Mouse (Mus musculus) stomach, embryonic 15.5 days (tissue): ENCODE data around the gene Nrn1l. TPM values are rescaled to one million over a fixed set of nuclear protein-coding genes. Genes with fewer than 3 reads are reported as not detected.
A peak's percentile ranks its signal among the peaks of the same experiment; 100 is the strongest.

Experiments used
- ATAC-seq: fragments of 200-750 bp; cut with Nextera tagmentation; 2 replicates; pipeline ENCODE4 v1.8.0; 2017; ENCODE audit warnings: low read depth, moderate number of reproducible peaks, moderate TSS enrichment; ENCODE audit not compliant: insufficient read depth, low FRiP score
- H3K27ac ChIP-seq: fragments of 300-500 bp; sonication (generic); 2 replicates; pipeline ENCODE4 v1.5.1; 2015; ENCODE audit warnings: mild to moderate bottlenecking, inconsistent platforms
- H3K27me3 ChIP-seq: fragments of 300-500 bp; sonication (generic); replicated peaks from 2 replicates; pipeline ENCODE4 v1.6.1; 2015; ENCODE audit warnings: inconsistent platforms
- H3K36me3 ChIP-seq: fragments of 300-500 bp; sonication (generic); 2 replicates; pipeline ENCODE4 v1.6.1; 2015; ENCODE audit warnings: inconsistent platforms
- H3K4me1 ChIP-seq: fragments of 300-500 bp; sonication (generic); 2 replicates; pipeline ENCODE4 v1.6.1; 2015; ENCODE audit warnings: inconsistent platforms
- H3K4me2 ChIP-seq: fragments of 300-500 bp; sonication (generic); 2 replicates; pipeline ENCODE4 v1.6.1; 2015; ENCODE audit warnings: mild to moderate bottlenecking, inconsistent platforms
- H3K4me3 ChIP-seq: fragments of 300-500 bp; sonication (generic); replicated peaks from 2 replicates; pipeline ENCODE4 v1.5.1; 2015; ENCODE audit warnings: inconsistent platforms
- H3K9ac ChIP-seq: fragments of 300-500 bp; sonication (generic); 2 replicates; pipeline ENCODE4 v1.6.1; 2015; ENCODE audit warnings: inconsistent platforms
- H3K9me3 ChIP-seq: fragments of 300-500 bp; sonication (generic); 2 replicates; pipeline ENCODE4 v1.6.1; 2016; ENCODE audit warnings: inconsistent platforms
- WGBS: fragments of 180-500 bp; shearing (Covaris S2); methylation state at CpG from one replicate; pipeline ENCODE4 v1.1.7; 2015; 5-methylcytosine and 5-hydroxymethylcytosine counted together
- polyA plus RNA-seq: library from polyadenylated mRNA; unstranded; fragments of >200 nt; fragmentation: Nextera tagmentation; extraction: Ambion mirVana; gene quantifications from 2 replicates; pipeline ENCODE4 v1.2.1, GENCODE M21; 2015

The Nrn1l gene
- polyA plus RNA-seq, 1 experiment from 2014 or later, result 0.63 TPM

- Histone ChIP-seq H3K4me3 (no peak overlapping the region), H3K36me3 (0 out of 2 replicates have a peak, but pooled peaks cover 3% of the 10 kb centered on the region), H3K4me1 (peaks cover 12% of the 10 kb centered on the region), H3K27ac (no peak overlapping the region), H3K9me3 (no peaks in the 10 kb centered on the region), H3K4me2 (no peak overlapping the region), H3K9ac (no peak overlapping the region), H3K27me3 (no peaks in the 10 kb centered on the region)
- ATAC-seq, result no peak
- WGBS, result 78% methylated on average over 9 of the region's 9 CpGs
Measured at GRCm38 (mm10) chr8:105897801-105898480, 4.6 kb downstream of the Nrn1l start.

GRCm38 (mm10) chr8:105900180-105900940 is 7.0 kb downstream of the Nrn1l start, which contains the start of gene Pskh1:
Gene Pskh1 (plus strand): TSS chr8:105900441.
- no peaks in the 10 kb centered on the region for H3K27me3 ChIP-seq
- peaks cover 9% of the 10 kb centered on the region for H3K4me1 ChIP-seq
- peak within 1 kb of the TSS; percentile 82 for H3K4me2 ChIP-seq
- under 1% methylated on average over 67 of the region's 68 CpGs for WGBS
- H3K27ac ChIP-seq, result peak within 1 kb of the TSS; percentile 92
- H3K4me3 ChIP-seq, result peak within 1 kb of the TSS; percentile 99
- no peaks in the 10 kb centered on the region for H3K9me3 ChIP-seq
- H3K9ac ChIP-seq, result peak within 1 kb of the TSS; percentile 99
- H3K36me3 ChIP-seq, result no peaks in the 10 kb centered on the region
- peak; percentile 96 for ATAC-seq

GRCm38 (mm10) chr8:105900941-105901616 is 7.7 kb downstream of the Nrn1l start:
- H3K9me3 ChIP-seq, result no peaks in the 10 kb centered on the region
- 29% methylated on average over 16 of the region's 16 CpGs for WGBS
- H3K9ac ChIP-seq, result peak overlapping the region; percentile 99
- peak overlapping the region; percentile 92 for H3K27ac ChIP-seq
- peak overlapping the region; percentile 82 for H3K4me2 ChIP-seq
- H3K36me3 ChIP-seq, result no peaks in the 10 kb centered on the region
- H3K4me1 ChIP-seq, result peaks cover 9% of the 10 kb centered on the region
- H3K4me3 ChIP-seq, result peak overlapping the region; percentile 99
- no peaks in the 10 kb centered on the region for H3K27me3 ChIP-seq
- no peak for ATAC-seq

GRCm38 (mm10) chr8:105919390-105919789 is 26.0 kb downstream of the Nrn1l start:
- ATAC-seq, result no peak
- Histone ChIP-seq H3K4me3 (no peak overlapping the region), H3K27me3 (no peaks in the 10 kb centered on the region), H3K27ac (no peak overlapping the region), H3K4me2 (no peak overlapping the region), H3K36me3 (no peaks in the 10 kb centered on the region; the same call in none of the 2 replicates), H3K4me1 (no peaks in the 10 kb centered on the region), H3K9me3 (no peaks in the 10 kb centered on the region), H3K9ac (no peak overlapping the region)
- 79% methylated on average over 3 of the region's 3 CpGs for WGBS

- Histone ChIP-seq H3K9ac (no peak overlapping the region), H3K4me1 (no peaks in the 10 kb centered on the region), H3K27me3 (no peaks in the 10 kb centered on the region), H3K36me3 (peaks cover 9% of the 10 kb centered on the region), H3K4me3 (no peak overlapping the region), H3K9me3 (no peaks in the 10 kb centered on the region), H3K4me2 (no peak overlapping the region), H3K27ac (no peak overlapping the region)
- WGBS, result 61% methylated on average over 3 of the region's 3 CpGs
- ATAC-seq, result no peak
Measured at GRCm38 (mm10) chr8:105925123-105925522, 31.8 kb downstream of the Nrn1l start.

GRCm38 (mm10) chr8:105930602-105931001 is 37.2 kb downstream of the Nrn1l start:
- no peaks in the 10 kb centered on the region for H3K9me3 ChIP-seq
- H3K27ac ChIP-seq, result no peak overlapping the region
- H3K9ac ChIP-seq, result no peak overlapping the region
- peaks cover 13% of the 10 kb centered on the region; the same call in 1 of the 2 replicates for H3K36me3 ChIP-seq
- 0 out of 2 replicates have a peak, but pooled peaks have one; percentile 19 for ATAC-seq
- no peaks in the 10 kb centered on the region for H3K27me3 ChIP-seq
- no peak overlapping the region for H3K4me3 ChIP-seq
- WGBS, result 21% methylated on average over 8 of the region's 8 CpGs
- no peak overlapping the region for H3K4me2 ChIP-seq
- peaks cover under 1% of the 10 kb centered on the region; the same call in 1 of the 2 replicates for H3K4me1 ChIP-seq

- WGBS, result 92% methylated on average over 3 of the region's 3 CpGs
- Histone ChIP-seq H3K4me1 (peaks cover 4% of the 10 kb centered on the region; the same call in 1 of the 2 replicates), H3K36me3 (peaks cover 13% of the 10 kb centered on the region; the same call in 1 of the 2 replicates), H3K27ac (no peak overlapping the region), H3K9me3 (no peaks in the 10 kb centered on the region), H3K4me3 (no peak overlapping the region), H3K4me2 (no peak overlapping the region), H3K9ac (no peak overlapping the region), H3K27me3 (no peaks in the 10 kb centered on the region)
- no peak for ATAC-seq
Measured at GRCm38 (mm10) chr8:105931271-105931670, 37.9 kb downstream of the Nrn1l start.

- Histone ChIP-seq H3K4me2 (no peak overlapping the region), H3K9me3 (no peaks in the 10 kb centered on the region), H3K27me3 (no peaks in the 10 kb centered on the region), H3K4me3 (no peak overlapping the region), H3K4me1 (peaks cover 8% of the 10 kb centered on the region; the same call in 1 of the 2 replicates), H3K9ac (no peak overlapping the region), H3K36me3 (peaks cover 13% of the 10 kb centered on the region; the same call in 1 of the 2 replicates), H3K27ac (no peak overlapping the region)
- no peak for ATAC-seq
- WGBS, result 87% methylated on average over 11 of the region's 11 CpGs
Measured at GRCm38 (mm10) chr8:105932525-105932924, 39.2 kb downstream of the Nrn1l start.

GRCm38 (mm10) chr8:105933762-105934161 is 40.4 kb downstream of the Nrn1l start, which contains the start of gene Ctrl:
Gene Ctrl (minus strand): TSS chr8:105933862.
- ATAC-seq, result no peak
- Histone ChIP-seq H3K4me2 (no peak within 1 kb of the TSS), H3K4me3 (no peak within 1 kb of the TSS), H3K27me3 (no peaks in the 10 kb centered on the region), H3K4me1 (peaks cover 16% of the 10 kb centered on the region), H3K36me3 (peaks cover 13% of the 10 kb centered on the region; the same call in 1 of the 2 replicates), H3K9ac (no peak within 1 kb of the TSS), H3K9me3 (no peaks in the 10 kb centered on the region), H3K27ac (no peak within 1 kb of the TSS)
- WGBS, result 85% methylated on average over 2 of the region's 2 CpGs

GRCm38 (mm10) chr8:105935105-105935504 is 41.7 kb downstream of the Nrn1l start:
- ATAC-seq, result no peak
- no peak overlapping the region for H3K4me2 ChIP-seq
- 72% methylated on average over 6 of the region's 6 CpGs for WGBS

GRCm38 (mm10) chr8:105935863-105936603 is 42.7 kb downstream of the Nrn1l start:
- WGBS, result 26% methylated on average over 7 of the region's 7 CpGs

More at GRCm38 (mm10) chr8:105935105-105935504, 41.7 kb downstream of the Nrn1l start:
- H3K9ac ChIP-seq, result no peak overlapping the region
- H3K9me3 ChIP-seq, result no peaks in the 10 kb centered on the region
- peaks cover 4% of the 10 kb centered on the region; the same call in 1 of the 2 replicates for H3K36me3 ChIP-seq
- H3K4me1 ChIP-seq, result peaks cover 16% of the 10 kb centered on the region
- H3K27me3 ChIP-seq, result no peaks in the 10 kb centered on the region
- no peak overlapping the region for H3K27ac ChIP-seq
- H3K4me3 ChIP-seq, result no peak overlapping the region

More at GRCm38 (mm10) chr8:105935863-105936603, 42.7 kb downstream of the Nrn1l start:
- H3K4me3 ChIP-seq, result peak overlapping the region; percentile 96
- ATAC-seq, result no peak
- no peaks in the 10 kb centered on the region for H3K9me3 ChIP-seq
- H3K27ac ChIP-seq, result peak overlapping the region; percentile 87; the same call in 1 of the 2 replicates
- H3K4me2 ChIP-seq, result peak overlapping the region; percentile 93
- H3K36me3 ChIP-seq, result no peaks in the 10 kb centered on the region
- peaks cover 16% of the 10 kb centered on the region for H3K4me1 ChIP-seq
- H3K9ac ChIP-seq, result 0 out of 2 replicates have a peak overlapping the region, but pooled peaks have one; percentile 19
- H3K27me3 ChIP-seq, result no peaks in the 10 kb centered on the region
